Mouse (Mus musculus) ES-Bruce4 (cell line): Measurements from ENCODE around the gene Ppp1r1b.

Source experiments
- CTCF ChIP-seq: IDR thresholded peaks from one replicate; pipeline ENCODE4 v1.8.1; 2011; ENCODE audit warnings: low read depth, low read length
- POLR2A ChIP-seq: IDR thresholded peaks from one replicate; pipeline ENCODE4 v1.8.1; 2011; ENCODE audit warnings: low read length; ENCODE audit not compliant: insufficient read depth

- TF ChIP-seq POLR2A = no peak
- no peak for TF ChIP-seq CTCF
Measured at GRCm38 (mm10) chr11:98397946-98398345, 49.7 kb downstream of the Ppp1r1b start.
